Mouse (Mus musculus) MEL (cell line): ENCODE measurements around the gene Per2. TPM values are rescaled to one million over a fixed set of nuclear protein-coding genes. Genes with fewer than 3 reads are reported as not detected.

ENCODE experiments used
- DNase-seq: peaks from one replicate; pipeline ENCODE4 v3.0.0; 2011; ENCODE audit warnings: low read depth, low spot score
- H3K27ac ChIP-seq: 2 replicates; pipeline ENCODE4 v1.5.1; 2012; ENCODE audit warnings: low read depth, mild to moderate bottlenecking, control low read depth, low read length, moderate library complexity; ENCODE audit not compliant: control insufficient read depth
- H3K27me3 ChIP-seq, 2 experiments: fragments of 150-350 bp in 1 of 2; sonication (generic) in 1 of 2; 2 replicates each; pipeline ENCODE4 v1.6.1; 2012; ENCODE audit warnings: low read length in 2 of 2, mild to moderate bottlenecking in 2 of 2, improper control_type of control experiment in 1 of 2, moderate library complexity in 1 of 2; ENCODE audit not compliant: insufficient read depth in 2 of 2, control insufficient read depth in 1 of 2
- H3K36me3 ChIP-seq, 2 experiments: 2 replicates each; pipeline ENCODE4 v1.6.1; 2012 to 2014; ENCODE audit warnings: low read length in 2 of 2, improper control_type of control experiment in 1 of 2, inconsistent platforms in 1 of 2, mild to moderate bottlenecking in 1 of 2; ENCODE audit not compliant: insufficient read depth in 2 of 2, control insufficient read depth in 1 of 2
- H3K4me1 ChIP-seq, 2 experiments: fragments of 150-350 bp in 1 of 2; sonication (generic) in 1 of 2; 2 replicates each; pipeline ENCODE4 v1.6.1; 2012; ENCODE audit warnings: low read length in 2 of 2, improper control_type of control experiment in 1 of 2, mild to moderate bottlenecking in 1 of 2; ENCODE audit not compliant: insufficient read depth in 2 of 2, control insufficient read depth in 1 of 2
- H3K4me3 ChIP-seq, 2 experiments: fragments of 150-350 bp in 1 of 2; sonication (generic) in 1 of 2; 2 replicates each; pipeline ENCODE4 v1.5.1; 2012; ENCODE audit warnings: low read depth in 2 of 2, low read length in 2 of 2, mild to moderate bottlenecking in 2 of 2, moderate library complexity in 2 of 2, control low read depth in 1 of 2, improper control_type of control experiment in 1 of 2; ENCODE audit not compliant: control insufficient read depth in 1 of 2, insufficient read depth in 1 of 2
- H3K79me2 ChIP-seq: 2 replicates; pipeline ENCODE4 v1.6.1; 2012; ENCODE audit warnings: mild to moderate bottlenecking, low read length, moderate library complexity; ENCODE audit not compliant: control insufficient read depth, poor library complexity, insufficient read depth
- H3K9ac ChIP-seq: 2 replicates; pipeline ENCODE4 v1.6.1; 2012; ENCODE audit warnings: low read depth, mild to moderate bottlenecking, control low read depth, low read length, moderate library complexity; ENCODE audit not compliant: control insufficient read depth, poor library complexity, severe bottlenecking
- H3K9me3 ChIP-seq: fragments of 150-350 bp; sonication (generic); replicated peaks from 2 replicates; pipeline ENCODE4 v1.6.1; 2012; ENCODE audit warnings: mild to moderate bottlenecking, low read length, improper control_type of control experiment, moderate library complexity; ENCODE audit not compliant: insufficient read depth
- BHLHE40 ChIP-seq: IDR thresholded peaks from 2 replicates; pipeline ENCODE4 v1.6.1; 2012; ENCODE audit warnings: low read depth, mild to moderate bottlenecking, inconsistent platforms, low read length, improper control_type of control experiment, borderline replicate concordance
- CHD1 ChIP-seq: IDR thresholded peaks from 2 replicates; pipeline ENCODE4 v1.6.1; 2012; ENCODE audit warnings: low read depth, mild to moderate bottlenecking, inconsistent platforms, low read length, improper control_type of control experiment
- ELF1 ChIP-seq: IDR thresholded peaks from 2 replicates; pipeline ENCODE4 v1.6.1; 2014; ENCODE audit warnings: low read depth, mild to moderate bottlenecking, inconsistent platforms, low read length, improper control_type of control experiment, moderate library complexity
- ETS1 ChIP-seq: IDR thresholded peaks from 2 replicates; pipeline ENCODE4 v1.6.1; 2012; ENCODE audit warnings: low read depth, mild to moderate bottlenecking, inconsistent platforms, low read length, improper control_type of control experiment, moderate library complexity
- GABPA ChIP-seq: IDR thresholded peaks from 2 replicates; pipeline ENCODE4 v1.6.1; 2012; ENCODE audit warnings: low read depth, mild to moderate bottlenecking, inconsistent platforms, low read length, improper control_type of control experiment, moderate library complexity
- HCFC1 ChIP-seq: IDR thresholded peaks from 2 replicates; pipeline ENCODE4 v1.6.1; 2012; ENCODE audit warnings: low read depth, mild to moderate bottlenecking, inconsistent platforms, low read length, improper control_type of control experiment, moderate library complexity
- KAT2A ChIP-seq: conservative IDR thresholded peaks from 2 replicates; pipeline ENCODE4 v1.6.1; 2012; ENCODE audit warnings: low read depth, low read length, improper control_type of control experiment, inconsistent platforms
- MXI1 ChIP-seq: IDR thresholded peaks from 2 replicates; pipeline ENCODE4 v1.6.1; 2011; ENCODE audit warnings: mild to moderate bottlenecking, low read depth, low read length, improper control_type of control experiment
- MYB ChIP-seq: IDR thresholded peaks from 2 replicates; pipeline ENCODE4 v1.6.1; 2011; ENCODE audit warnings: mild to moderate bottlenecking, low read depth, low read length, improper control_type of control experiment
- NRF1 ChIP-seq: IDR thresholded peaks from 2 replicates; pipeline ENCODE4 v1.6.1; 2014; ENCODE audit warnings: low read depth, mild to moderate bottlenecking, inconsistent platforms, low read length, improper control_type of control experiment, moderate library complexity; ENCODE audit not compliant: poor library complexity, insufficient read depth, severe bottlenecking
- POLR2AphosphoS2 ChIP-seq: IDR thresholded peaks from 2 replicates; pipeline ENCODE4 v1.6.1; 2011; ENCODE audit warnings: low read length, improper control_type of control experiment
- RAD21 ChIP-seq: IDR thresholded peaks from 2 replicates; pipeline ENCODE4 v1.6.1; 2011; ENCODE audit warnings: mild to moderate bottlenecking, low read depth, low read length, improper control_type of control experiment
- SIN3A ChIP-seq: IDR thresholded peaks from 2 replicates; pipeline ENCODE4 v1.6.1; 2012; ENCODE audit warnings: low read length, improper control_type of control experiment, inconsistent platforms
- SMC3 ChIP-seq: IDR thresholded peaks from 2 replicates; pipeline ENCODE4 v1.6.1; 2011; ENCODE audit warnings: low read depth, low read length, improper control_type of control experiment
- TBP ChIP-seq: IDR thresholded peaks from 2 replicates; pipeline ENCODE4 v1.8.0; 2011; ENCODE audit warnings: low read depth, low read length, improper control_type of control experiment
- TCF12 ChIP-seq: IDR thresholded peaks from 2 replicates; pipeline ENCODE4 v1.6.1; 2014; ENCODE audit warnings: low read depth, mild to moderate bottlenecking, inconsistent platforms, low read length, improper control_type of control experiment, moderate library complexity
- USF1 ChIP-seq: IDR thresholded peaks from 2 replicates; pipeline ENCODE4 v1.6.1; 2014; ENCODE audit warnings: low read depth, mild to moderate bottlenecking, inconsistent platforms, low read length, improper control_type of control experiment, moderate library complexity
- USF2 ChIP-seq, 2 experiments: IDR thresholded peaks; 2 replicates each; pipeline ENCODE4 v1.6.1; 2011 to 2012; ENCODE audit warnings: improper control_type of control experiment in 2 of 2, low read length in 2 of 2, borderline replicate concordance in 1 of 2, inconsistent platforms in 1 of 2, low read depth in 1 of 2, mild to moderate bottlenecking in 1 of 2; ENCODE audit not compliant: insufficient read depth in 1 of 2
- ZKSCAN1 ChIP-seq: IDR thresholded peaks from 2 replicates; pipeline ENCODE4 v1.6.1; 2012; ENCODE audit warnings: low read depth, mild to moderate bottlenecking, inconsistent platforms, low read length, improper control_type of control experiment, moderate library complexity
- ZMIZ1 ChIP-seq: IDR thresholded peaks from 2 replicates; pipeline ENCODE4 v1.6.1; 2012; ENCODE audit warnings: low read depth, mild to moderate bottlenecking, inconsistent platforms, low read length, improper control_type of control experiment, moderate library complexity
- ZNF384 ChIP-seq: IDR thresholded peaks from 2 replicates; pipeline ENCODE4 v1.6.1; 2012; ENCODE audit warnings: low read depth, mild to moderate bottlenecking, inconsistent platforms, low read length, improper control_type of control experiment
- polyA plus RNA-seq, 2 experiments: library from polyadenylated mRNA; stranded (reverse) in 1 of 2; unstranded in 1 of 2; fragments of >175 nt in 1 of 2; fragments of >200 nt in 1 of 2; gene quantifications; 2 replicates each; pipeline versions ENCODE4 v1.2.1 to v1.2.4; 2012; ENCODE audit warnings: low replicate concordance in 2 of 2, low read depth in 1 of 2; ENCODE audit not compliant: insufficient read length in 2 of 2, insufficient read depth in 1 of 2, missing spikeins in 1 of 2
- total RNA-seq: library from RNA; depleted of rRNA; stranded (reverse); fragments of 300-350 nt; gene quantifications from 2 replicates; pipeline ENCODE4 v1.2.3, GENCODE M21; 2012

Per2 gene
- total and polyA plus RNA-seq, 3 experiments: 4.3 to 8.3 TPM; not detected in 1

- H3K4me1 ChIP-seq: peaks cover 0 to 17% of the 10 kb centered on the region in 2 experiments; a peak in 2 of 4 replicates
- H3K27me3 ChIP-seq: no peaks in the 10 kb centered on the region
- no peak overlapping the region for H3K9ac ChIP-seq
- no peak overlapping the region for H3K27ac ChIP-seq
- H3K36me3 ChIP-seq: no peaks in the 10 kb centered on the region; a peak in 2 of 4 replicates
- no peaks in the 10 kb centered on the region for H3K9me3 ChIP-seq
- DNase-seq: no peak
- TF ChIP-seq POLR2AphosphoS2 (no peak), ELF1 (no peak), MXI1 (no peak), SIN3A (no peak), ETS1 (no peak), ZMIZ1 (no peak), CHD1 (no peak), HCFC1 (no peak), TCF12 (no peak), NRF1 (no peak), KAT2A (no peak), GABPA (no peak), RAD21 (no peak), ZKSCAN1 (no peak)
- TF ChIP-seq, all 39 proteins: peak for 0
- H3K4me3 ChIP-seq: no peak overlapping the region
- H3K79me2 ChIP-seq: peaks cover 11% of the 10 kb centered on the region
Observed at GRCm38 (mm10) chr1:91498579-91498978, 39.5 kb upstream of the Per2 start.

GRCm38 (mm10) chr1:91495321-91495720 is 36.2 kb upstream of the Per2 start:
- Histone ChIP-seq H3K79me2 (peaks cover 11% of the 10 kb centered on the region), H3K27me3 (no peaks in the 10 kb centered on the region), H3K9me3 (no peaks in the 10 kb centered on the region), H3K9ac (peak overlapping the region; percentile 75), H3K4me1 (peaks cover 0 to 17% of the 10 kb centered on the region in 2 experiments; a peak in 2 of 4 replicates), H3K36me3 (no peaks in the 10 kb centered on the region; a peak in 1 of 4 replicates), H3K27ac (no peak overlapping the region), H3K4me3 (peak overlapping the region; percentile 76 to 85)
- TF ChIP-seq TBP (no peak), SMC3 (no peak), USF2 (IDR thresholded peaks at IDR 0.05; ENCODE audit: borderline replicate concordance in 1 of 2, insufficient read depth in 1 of 2, low read depth in 1 of 2, low read length in 2 of 2) (no peak), USF1 (no peak), BHLHE40 (no peak), MYB (no peak), KAT2A (no peak), ZNF384 (no peak)
- peak; percentile 29 for DNase-seq
